Mouse (Mus musculus): Measurements from ENCODE around the gene Gbf1.

Gene Gbf1

GRCm38 (mm10) chr19:46223118-46223517 is 70.8 kb downstream of the Gbf1 start:
- DNase-seq (ENCODE audit: low spot score in 2 of 2): no peak

- no peak for DNase-seq (ENCODE audit: low spot score in 2 of 2)
Measured at GRCm38 (mm10) chr19:46224882-46225281, 72.6 kb downstream of the Gbf1 start.

- DNase-seq (ENCODE audit: low spot score in 2 of 2): no peak
Measured at GRCm38 (mm10) chr19:46225506-46225905, 73.2 kb downstream of the Gbf1 start.

- no peak for DNase-seq (ENCODE audit: low spot score in 2 of 2)
Measured at GRCm38 (mm10) chr19:46226295-46226694, 74.0 kb downstream of the Gbf1 start.

GRCm38 (mm10) chr19:46227300-46227699 is 75.0 kb downstream of the Gbf1 start:
- DNase-seq (ENCODE audit: low spot score in 2 of 2): no peak

GRCm38 (mm10) chr19:46234450-46234849 is 82.1 kb downstream of the Gbf1 start:
- no peak for DNase-seq (ENCODE audit: low spot score in 2 of 2)

- no peak for DNase-seq (ENCODE audit: low spot score in 2 of 2)
Measured at GRCm38 (mm10) chr19:46236658-46237057, 84.3 kb downstream of the Gbf1 start.

- no peak for DNase-seq (ENCODE audit: low spot score in 2 of 2)
Measured at GRCm38 (mm10) chr19:46240246-46240645, 87.9 kb downstream of the Gbf1 start.

- no peak for DNase-seq (ENCODE audit: low spot score in 2 of 2)
Measured at GRCm38 (mm10) chr19:46242416-46242815, 90.1 kb downstream of the Gbf1 start.

- DNase-seq (ENCODE audit: low spot score in 2 of 2): no peak
Measured at GRCm38 (mm10) chr19:46244628-46245027, 92.3 kb downstream of the Gbf1 start.

- DNase-seq (ENCODE audit: low spot score in 2 of 2): no peak
Measured at GRCm38 (mm10) chr19:46248991-46249390, 96.7 kb downstream of the Gbf1 start.

- no peak for DNase-seq (ENCODE audit: low spot score in 2 of 2)
Measured at GRCm38 (mm10) chr19:46254163-46254752, 101.9 kb downstream of the Gbf1 start.

- no peak for DNase-seq (ENCODE audit: low spot score in 2 of 2)
Measured at GRCm38 (mm10) chr19:46264762-46265161, 112.5 kb downstream of the Gbf1 start.

GRCm38 (mm10) chr19:46275307-46275706 is 123.0 kb downstream of the Gbf1 start:
- no peak for DNase-seq (ENCODE audit: low spot score in 2 of 2)

GRCm38 (mm10) chr19:46282081-46282849 is 130.0 kb downstream of the Gbf1 start:
- DNase-seq (ENCODE audit: low spot score in 2 of 2): no peak

- no peak for DNase-seq (ENCODE audit: low spot score in 2 of 2)
Measured at GRCm38 (mm10) chr19:46284686-46285085, 132.4 kb downstream of the Gbf1 start.

GRCm38 (mm10) chr19:46285631-46286030 is 133.3 kb downstream of the Gbf1 start:
- DNase-seq (ENCODE audit: low spot score in 2 of 2): no peak

GRCm38 (mm10) chr19:46286047-46286446 is 133.7 kb downstream of the Gbf1 start:
- no peak for DNase-seq (ENCODE audit: low spot score in 2 of 2)

- DNase-seq (ENCODE audit: low spot score in 2 of 2): no peak
Measured at GRCm38 (mm10) chr19:46286926-46287325, 134.6 kb downstream of the Gbf1 start.

- DNase-seq (ENCODE audit: low spot score in 2 of 2): no peak
Measured at GRCm38 (mm10) chr19:46287566-46287965, 135.3 kb downstream of the Gbf1 start.

- no peak for DNase-seq (ENCODE audit: low spot score in 2 of 2)
Measured at GRCm38 (mm10) chr19:46290535-46291105, 138.3 kb downstream of the Gbf1 start.

GRCm38 (mm10) chr19:46296938-46297337 is 144.6 kb downstream of the Gbf1 start:
- DNase-seq (ENCODE audit: low spot score in 2 of 2): no peak

Measured in right cerebral cortex, postnatal 36 days (tissue).